Mouse (Mus musculus) cerebellum, postnatal 25 days (tissue): ENCODE results near the gene Amdhd2.
"Not testable (repeated sequence)": the region's sequence is repeated elsewhere in the genome, so short reads cannot be mapped to it uniquely, and the experiment has no call there.

Experiments used
- DNase-seq, 2 experiments: peaks; one replicate each; pipeline ENCODE4 v3.0.0; 2021; ENCODE audit warnings: mixed read lengths in 2 of 2

Amdhd2 gene

DNA sequence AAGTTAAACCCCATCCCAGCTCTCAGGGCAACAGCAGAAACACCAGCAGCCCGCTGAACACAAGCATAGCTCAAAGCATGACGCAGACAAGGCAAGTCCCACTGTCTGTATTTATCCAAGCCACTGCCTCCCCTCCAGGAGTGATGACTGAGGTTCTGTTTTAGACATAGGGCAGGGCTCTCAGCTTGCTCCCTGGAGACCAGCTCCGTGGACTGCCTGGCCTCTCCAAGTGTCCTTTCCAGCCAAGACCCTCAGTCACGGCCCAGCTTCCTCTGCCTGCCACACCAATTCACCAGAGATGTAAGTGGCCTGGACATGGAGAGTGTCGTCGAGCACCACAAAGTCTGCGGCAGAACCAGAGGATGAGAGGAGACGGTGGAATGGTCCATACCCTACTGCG is 7.8 kb downstream of the Amdhd2 start:
- DNase-seq, result no peak

DNA sequence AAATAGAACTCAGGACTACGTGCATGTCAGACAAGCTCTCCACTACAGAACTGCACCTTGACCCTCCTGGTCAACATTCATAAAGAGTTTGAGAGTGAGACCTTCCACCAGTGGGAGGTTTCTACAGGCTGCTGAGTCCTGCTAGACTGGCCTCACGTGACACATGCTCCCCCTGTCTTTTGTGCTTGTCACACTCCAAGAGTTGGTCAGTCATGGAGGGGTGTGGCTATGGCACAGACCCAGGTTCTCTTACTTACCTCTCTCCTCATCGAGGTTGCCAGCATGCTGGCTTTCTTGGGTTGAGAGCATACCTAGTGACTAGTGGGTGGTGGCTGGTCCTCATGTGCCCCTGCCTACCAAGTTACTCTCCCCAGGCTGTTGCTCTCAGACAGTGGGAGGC is 9.1 kb downstream of the Amdhd2 start:
- no peak for DNase-seq

DNA sequence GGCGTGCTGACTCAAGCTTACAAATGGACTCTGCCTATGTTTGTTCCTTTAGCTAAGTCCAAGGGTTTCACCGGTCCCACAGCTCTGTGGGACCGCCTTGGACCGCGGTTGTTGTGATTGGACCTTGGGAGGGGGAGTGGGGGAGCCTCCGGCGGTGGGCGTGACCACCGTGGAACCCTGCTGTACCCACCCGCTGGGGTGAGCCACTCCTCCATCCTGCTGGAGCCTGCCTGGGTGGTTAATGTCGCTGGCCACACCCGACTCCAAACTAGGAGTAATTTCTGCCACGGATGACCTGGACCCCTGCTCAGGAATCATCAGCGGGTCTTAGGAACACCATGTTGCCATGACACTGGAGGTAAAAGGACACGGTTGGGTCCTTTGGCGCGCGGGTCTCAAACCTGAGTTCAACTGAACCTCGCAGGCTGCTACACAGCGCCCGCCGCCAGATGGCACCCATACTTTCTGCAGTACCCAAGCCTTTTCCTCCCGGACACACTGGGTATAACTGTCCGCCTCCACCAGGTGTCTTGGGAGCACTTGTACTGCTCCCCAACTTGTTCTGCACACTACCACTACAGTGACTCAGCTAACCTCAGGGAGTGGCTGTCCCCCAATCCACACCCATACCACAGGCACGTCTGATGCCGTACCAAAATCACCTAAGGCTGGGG is 11.5 kb downstream of the Amdhd2 start:
- peak; percentile 85 to 91 for DNase-seq

DNA sequence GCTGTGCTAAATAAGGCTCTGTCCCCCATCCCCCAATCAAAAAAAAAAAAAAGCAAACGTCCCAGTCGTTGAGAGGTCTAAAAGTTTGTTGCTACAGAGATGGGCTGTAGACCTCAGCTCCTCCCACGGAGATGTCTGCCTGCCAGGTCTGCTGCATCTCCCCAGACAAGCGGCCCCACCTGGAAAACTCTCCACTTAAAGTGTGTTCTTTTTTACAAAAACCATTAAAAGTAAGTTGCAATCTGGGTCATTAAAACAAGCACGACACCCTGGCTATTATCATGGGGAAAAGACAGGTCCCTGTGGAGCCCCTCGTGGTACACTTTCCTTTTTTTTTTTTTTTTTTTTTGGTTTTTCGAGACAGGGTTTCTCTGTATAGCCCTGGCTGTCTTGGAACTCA is 12.2 kb downstream of the Amdhd2 start:
- DNase-seq, result no peak

DNA sequence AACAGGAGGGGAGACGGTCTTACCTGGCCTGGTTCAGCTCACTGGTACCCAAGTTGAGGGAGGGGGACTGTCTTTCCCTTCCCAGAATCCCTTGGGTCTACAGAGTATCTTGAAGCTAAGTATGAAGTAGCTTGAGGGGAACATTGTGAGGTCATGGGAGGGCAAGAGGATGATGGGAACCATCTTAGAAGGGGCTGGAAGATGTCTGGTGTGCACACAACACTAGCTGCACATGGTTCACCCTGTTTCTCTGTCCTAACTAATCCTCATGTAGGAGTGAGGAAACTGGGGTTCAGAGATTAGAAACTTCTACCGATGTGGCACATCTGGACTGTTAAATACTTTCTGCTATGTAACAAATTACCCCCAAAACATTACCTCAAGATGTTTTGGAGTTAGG is 12.7 kb downstream of the Amdhd2 start, which contains the start of gene Pdpk1:
Gene Pdpk1 (minus strand): TSS at position 101 of the 400 bp plus-strand sequence.
- no peak for DNase-seq

DNA sequence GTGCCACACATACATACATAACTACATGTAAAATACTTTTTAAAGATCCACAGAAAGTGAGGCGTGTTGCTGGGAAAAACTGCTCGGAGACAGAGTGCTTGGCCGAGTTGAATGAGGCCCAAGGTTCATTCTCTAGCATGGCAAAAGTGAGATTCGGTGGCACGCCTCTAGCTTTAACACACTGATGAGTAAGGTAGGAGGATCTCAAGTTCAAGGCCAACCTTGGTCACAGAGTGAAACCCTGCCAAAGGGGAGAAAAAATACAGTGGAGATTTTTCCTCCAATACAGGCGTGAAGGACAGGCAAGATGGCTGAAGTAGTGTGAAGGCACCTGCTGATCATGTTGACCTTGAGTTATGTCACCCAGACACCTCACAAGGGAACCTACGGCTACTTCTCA is 14.1 kb downstream of the Amdhd2 start:
- DNase-seq, result no peak

DNA sequence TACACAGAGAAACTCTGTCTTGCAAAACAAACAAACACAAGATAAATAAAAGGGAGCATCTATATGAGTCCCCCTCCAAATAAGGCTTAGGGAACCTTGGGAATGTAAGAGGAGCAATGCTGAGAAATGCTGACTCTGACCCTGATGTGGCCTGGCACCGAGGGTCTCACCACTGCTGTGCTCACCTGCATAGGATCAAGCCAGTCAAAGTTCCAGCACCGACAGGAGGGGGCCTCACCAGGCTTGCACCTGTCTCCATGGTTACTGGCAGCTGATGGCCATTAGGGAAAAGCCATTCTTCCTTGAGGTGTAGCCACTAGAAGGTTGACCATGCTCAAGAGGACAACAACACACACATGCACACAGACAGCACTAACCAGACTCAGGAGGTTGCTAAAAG is 20.7 kb downstream of the Amdhd2 start:
- no peak for DNase-seq

DNA sequence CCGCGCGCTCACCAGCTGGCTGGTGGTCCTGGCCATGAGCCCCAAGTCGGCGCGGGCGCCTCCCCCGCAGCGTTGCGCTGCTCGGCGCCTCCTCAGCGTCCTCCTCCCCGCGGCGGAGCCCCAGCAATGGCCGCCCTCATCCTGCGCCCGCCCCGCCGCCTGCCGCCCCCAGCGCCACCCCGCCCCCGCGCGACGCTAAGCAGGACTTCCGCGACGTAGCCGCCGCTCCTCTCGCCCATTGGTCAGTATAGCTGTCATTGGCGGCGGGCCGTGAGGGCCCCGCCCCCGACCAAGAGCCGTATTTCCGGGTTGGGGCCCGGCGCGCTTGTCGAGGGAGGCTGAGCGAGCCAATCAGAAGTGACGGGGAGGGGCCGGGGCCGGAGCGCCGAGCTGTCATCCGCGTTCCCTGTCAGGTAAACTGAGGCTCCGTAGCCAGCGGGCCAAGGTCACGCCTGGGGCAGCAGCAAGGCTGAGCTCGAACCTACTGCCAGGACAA is 22.1 kb downstream of the Amdhd2 start:
- DNase-seq, result peak; percentile 98 to 99

DNA sequence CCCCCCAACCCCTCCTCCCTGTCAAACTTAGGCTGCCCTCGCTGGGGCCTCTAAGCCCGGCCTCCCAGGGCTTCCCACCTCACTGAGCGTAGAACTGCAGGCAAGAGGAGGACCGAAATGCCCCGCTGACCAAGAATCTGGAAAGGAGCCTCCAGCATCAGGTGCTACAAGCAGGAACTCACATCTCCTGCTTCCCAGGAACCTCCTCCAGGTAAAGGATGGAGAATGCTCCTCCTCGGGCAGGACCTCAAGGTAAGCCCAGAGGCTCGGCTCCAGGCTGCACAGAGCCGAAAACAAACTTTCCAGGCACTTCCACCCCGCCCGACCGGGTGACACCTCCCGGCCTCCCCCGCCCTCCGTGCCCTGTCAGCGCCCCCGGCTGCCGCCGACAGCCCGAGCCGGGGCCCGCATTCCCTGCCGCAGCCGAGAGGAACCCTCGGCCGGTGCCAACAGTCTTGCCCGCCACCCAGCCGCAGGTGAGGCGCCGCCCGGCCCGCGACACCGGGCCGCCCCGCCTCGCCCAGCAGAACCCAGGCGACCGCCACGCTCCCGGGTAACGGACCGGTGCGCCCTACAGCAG is 22.6 kb downstream of the Amdhd2 start:
- no peak for DNase-seq

DNA sequence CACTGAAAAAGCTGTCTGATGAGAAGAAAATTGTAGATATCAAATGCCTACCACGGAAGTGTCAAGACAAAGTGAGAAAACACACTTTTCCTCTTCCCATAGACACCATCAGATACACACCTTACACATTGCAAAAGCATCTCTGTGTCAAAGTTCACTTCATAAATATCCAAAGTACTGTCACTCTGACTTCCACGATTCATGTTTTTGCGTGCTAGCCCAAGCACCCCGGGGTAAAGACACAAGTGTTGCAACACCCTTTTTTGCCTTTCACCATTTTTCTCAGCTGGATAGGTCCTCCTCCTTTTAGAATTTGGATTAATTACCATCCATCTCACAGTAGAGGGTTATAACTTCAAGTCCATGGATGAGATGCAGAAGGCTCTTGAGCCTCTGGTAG is 23.6 kb downstream of the Amdhd2 start:
- DNase-seq, result no peak

DNA sequence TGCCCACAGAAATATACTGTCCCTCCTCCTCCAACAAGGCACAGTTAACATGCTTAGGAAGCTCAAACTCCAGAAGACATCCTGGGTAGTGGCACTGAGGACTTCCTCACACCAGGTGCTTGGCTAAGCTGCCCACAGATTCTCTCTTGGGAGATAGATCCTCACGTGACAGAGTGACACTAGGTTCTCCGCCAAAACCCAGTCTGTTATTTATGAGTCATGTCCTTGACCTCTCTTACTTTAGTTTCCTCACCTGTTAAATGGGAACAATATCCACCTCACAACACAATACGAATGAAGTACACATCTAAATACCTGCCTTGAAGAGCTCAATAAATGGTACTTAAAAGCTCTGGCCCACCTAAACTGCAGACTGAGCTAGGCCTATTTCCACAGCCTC is 24.3 kb downstream of the Amdhd2 start:
- DNase-seq, result no peak

DNA sequence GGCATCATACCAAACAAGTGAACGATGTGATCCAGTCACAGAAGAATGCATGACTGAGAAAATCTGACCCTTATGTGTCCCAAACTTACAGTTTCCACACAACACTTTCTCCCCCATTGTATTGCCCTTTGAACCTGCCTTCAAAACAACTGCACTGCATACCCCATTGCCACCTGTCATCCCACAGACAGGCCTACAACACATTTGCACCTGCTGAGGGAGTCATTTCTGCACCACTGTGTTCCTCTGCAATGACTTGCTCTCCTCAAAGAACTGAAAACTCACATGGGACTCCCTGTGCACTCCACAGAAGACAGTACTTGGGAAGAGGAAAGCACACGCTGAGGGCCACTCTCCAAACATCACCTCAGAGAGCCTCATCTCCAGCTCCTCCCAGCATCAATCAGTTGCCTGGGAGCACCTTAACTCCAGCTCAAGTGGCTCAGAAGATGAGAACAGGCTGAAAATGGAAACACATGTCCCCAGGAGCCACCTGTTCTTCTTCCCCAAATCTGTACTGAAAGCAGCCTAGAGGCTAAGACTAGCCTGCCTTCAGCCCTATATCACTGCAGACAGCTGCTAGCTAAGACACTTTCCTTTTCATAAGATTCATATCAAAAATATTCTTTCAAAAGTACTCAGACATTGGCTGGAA is 26.2 kb downstream of the Amdhd2 start:
- no peak for DNase-seq

DNA sequence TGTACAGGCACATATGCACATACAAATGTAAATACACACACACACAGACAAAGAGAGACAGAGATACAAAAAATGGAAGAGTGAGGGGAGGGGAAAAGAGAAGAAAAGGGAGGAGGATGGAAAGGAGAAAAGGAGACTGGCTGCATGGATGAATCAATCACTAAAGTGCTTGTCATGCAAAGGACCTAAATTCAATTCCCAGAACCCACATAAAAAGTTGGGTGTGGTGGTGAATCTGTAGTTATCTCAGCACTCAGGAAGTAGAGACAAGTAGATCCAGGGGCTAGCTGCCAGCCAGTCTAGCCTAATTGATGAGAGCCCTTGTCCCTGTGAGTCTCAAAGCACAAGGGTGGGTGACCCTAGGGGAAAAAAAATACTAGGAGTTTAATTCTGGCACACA is 29.5 kb downstream of the Amdhd2 start:
- no peak for DNase-seq

DNA sequence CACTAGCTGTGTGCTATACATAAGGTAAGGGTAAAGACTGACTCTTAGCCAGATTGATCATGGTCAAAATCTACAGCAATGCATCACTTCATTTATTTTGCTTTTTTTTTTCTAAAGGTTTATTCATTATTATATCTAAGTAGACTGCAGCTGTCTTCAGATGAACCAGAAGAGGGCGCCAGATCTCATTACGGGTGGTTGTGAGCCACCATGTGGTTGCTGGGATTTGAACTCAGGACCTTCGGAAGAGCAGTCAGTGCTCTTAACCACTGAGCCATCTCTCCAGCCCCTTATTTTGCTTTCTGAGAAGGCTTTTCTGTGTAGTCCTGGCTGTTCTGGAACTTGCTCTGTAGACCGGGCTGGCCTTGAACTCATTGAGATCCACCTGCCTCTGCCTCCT is 30.6 kb downstream of the Amdhd2 start:
- DNase-seq, result not testable (repeated sequence)

DNA sequence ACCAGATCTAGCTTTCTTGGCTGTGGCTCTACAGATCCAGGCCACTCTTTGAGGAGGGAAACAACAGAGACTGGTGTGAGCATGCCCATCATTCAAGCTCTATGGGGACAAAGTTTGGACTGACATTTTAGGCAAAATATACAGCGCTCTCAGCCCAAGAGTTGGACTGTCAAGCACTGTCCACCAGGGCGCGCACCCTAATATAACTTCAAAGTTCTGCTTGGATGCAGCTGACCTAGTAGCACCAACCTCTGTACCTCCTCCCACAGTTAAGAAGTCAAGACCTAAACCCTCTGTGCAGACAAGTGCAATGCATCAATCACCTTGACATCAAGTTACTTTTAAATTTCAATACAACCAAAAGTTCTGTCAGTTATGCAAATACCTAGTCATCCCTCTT is 32.0 kb downstream of the Amdhd2 start:
- no peak for DNase-seq

DNA sequence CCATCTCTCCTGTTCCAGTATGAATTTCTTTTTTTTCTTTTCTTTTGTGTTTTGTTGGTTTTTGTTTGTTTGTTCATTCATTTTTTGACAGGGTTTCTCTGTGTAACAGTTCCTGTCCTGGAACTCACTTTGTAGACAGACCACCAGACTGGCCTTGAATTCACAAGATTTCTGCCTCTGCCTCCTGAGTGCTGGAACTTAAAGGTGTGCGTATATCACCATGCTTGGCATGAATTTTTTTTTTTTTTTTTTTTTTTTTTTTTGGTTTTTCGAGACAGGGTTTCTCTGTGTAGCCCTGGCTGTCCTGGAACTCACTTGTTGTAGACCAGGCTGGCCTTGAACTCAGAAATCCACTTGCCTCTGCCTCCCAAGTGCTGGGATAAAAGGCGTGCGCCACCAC is 34.3 kb downstream of the Amdhd2 start:
- DNase-seq, result not testable (repeated sequence)

DNA sequence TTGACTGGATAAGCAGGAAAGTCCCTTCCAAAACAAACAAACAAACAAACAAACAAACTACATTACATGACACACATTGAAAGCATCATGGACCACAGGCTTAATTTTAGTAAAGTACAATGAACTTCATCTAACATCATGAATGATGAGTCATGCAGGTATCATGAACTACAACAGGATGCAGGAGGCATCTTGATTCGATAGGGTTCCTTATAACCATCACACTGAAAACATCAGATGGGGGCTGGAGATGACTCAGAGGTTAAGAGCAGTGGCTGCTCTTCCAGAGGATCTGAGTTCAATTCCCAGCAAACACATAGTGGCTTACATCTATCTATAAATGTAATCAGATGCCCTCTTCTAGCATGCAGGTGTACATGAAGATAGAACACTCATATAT is 36.0 kb downstream of the Amdhd2 start:
- DNase-seq, result no peak

DNA sequence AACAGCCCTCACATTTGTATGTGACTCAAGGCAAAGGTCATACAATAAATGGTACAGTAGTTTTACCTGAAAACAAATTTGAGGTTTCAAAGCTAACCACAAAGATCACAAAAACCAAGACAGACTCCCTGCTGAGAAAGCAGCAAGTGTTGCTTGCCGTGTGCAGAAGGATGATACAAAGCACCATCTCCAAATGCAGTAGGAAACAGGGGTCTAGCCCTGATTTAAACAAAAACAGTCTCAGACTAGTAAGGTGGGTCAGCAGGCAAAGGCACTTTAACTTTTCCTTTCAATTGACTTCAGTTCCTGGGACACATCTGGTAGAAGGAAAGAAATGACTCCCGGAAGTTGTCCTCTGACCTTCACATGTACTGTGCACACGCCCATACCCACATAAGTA is 36.8 kb downstream of the Amdhd2 start:
- DNase-seq, result no peak

DNA sequence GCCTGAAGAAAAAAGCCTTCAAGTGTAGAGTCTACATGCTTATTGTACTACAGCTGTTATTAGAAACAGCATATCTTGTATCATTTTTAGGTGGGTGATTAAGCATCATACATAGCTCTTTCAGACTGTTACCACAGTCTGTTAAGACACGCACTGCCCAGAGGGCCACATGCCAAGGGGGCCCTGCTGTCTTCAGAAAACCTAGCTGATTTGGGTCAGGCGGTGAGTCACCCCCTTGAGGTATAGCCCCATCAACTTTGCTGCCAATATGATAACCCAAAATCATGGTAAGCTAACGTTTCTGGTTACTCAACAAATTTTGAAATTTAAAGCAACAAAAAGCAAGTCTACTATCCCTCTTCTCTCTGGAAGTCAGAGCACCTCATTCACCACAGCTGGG is 44.1 kb downstream of the Amdhd2 start:
- DNase-seq, result peak in 1 of 2 experiments; percentile 50

DNA sequence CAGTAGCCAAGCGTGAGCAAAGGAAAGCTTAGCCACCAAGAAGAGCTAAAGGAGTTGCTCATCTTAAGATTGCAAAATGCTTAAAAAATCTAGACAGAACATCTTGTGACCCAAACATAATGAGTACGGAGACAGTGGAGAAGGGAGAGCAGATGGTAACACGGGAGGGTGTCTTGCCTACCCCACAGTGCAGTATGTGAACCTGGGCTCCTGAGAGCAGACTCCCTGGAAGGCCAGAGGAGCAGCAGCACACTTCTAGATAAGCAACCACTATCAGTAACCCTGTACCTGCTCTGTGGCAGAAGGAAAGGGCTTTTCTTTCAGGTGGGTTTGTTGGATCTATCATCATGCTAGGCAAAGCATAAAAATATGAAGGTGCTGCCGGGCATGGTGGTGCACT is 50.5 kb downstream of the Amdhd2 start:
- peak; percentile 64 to 69 for DNase-seq

DNA sequence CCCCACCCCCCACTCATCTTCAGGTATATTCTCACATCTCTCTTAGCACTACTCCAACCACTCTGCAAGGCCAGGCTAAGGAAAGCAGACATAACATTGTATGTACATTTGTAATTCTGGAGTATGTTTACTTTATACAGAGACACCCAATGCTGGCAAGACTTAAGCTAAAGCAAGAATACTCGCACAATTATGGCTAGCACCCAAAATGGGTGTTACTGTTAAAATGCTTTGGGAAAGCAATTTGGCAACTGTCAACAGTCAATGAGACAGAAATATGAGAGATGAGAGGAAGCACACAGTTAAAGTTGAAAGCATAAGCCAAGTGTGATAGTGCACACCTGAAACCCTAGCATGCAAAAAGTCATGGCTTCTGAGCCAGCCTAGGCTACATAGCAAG is 52.3 kb downstream of the Amdhd2 start:
- DNase-seq, result no peak

DNA sequence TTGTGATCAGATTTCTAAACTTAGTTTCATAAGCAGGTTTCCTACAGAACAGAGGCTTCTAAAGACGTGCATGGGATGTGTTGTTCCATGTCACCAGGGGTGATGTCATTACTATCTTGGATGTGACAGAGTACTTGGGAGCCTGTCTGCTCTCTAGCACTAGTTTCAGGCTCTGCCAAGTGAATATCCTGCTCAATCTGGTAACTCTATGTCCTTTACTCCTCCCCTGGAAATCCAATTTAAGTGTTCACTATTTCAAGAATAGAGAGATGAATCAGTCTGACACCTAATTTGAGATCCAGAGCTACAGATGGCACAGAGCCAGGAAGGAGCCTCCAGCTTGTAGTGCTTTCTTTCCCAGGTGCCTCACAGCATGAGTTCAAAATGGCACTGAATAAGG is 54.7 kb downstream of the Amdhd2 start:
- peak; percentile 56 to 74 for DNase-seq
